Mouse (Mus musculus) spleen, postnatal 10 days (tissue): ENCODE measurements around the gene Ikzf3.

Experiments used
- DNase-seq, 2 experiments: peaks; one replicate each; pipeline ENCODE4 v3.0.0; 2021 to 2022; ENCODE audit warnings: low spot score in 2 of 2

Gene Ikzf3

GRCm38 (mm10) chr11:98447475-98447834 lies 98.4 kb downstream of the Ikzf3 start:
- no peak for DNase-seq

GRCm38 (mm10) chr11:98446562-98447474 lies 99.0 kb downstream of the Ikzf3 start:
- no peak for DNase-seq

- no peak for DNase-seq
Measured at GRCm38 (mm10) chr11:98446213-98446561, 99.6 kb downstream of the Ikzf3 start, which contains the start of gene Grb7. Grb7 (plus strand) TSS chr11:98446394.

- no peak for DNase-seq
Measured at GRCm38 (mm10) chr11:98445679-98446078, 100.2 kb downstream of the Ikzf3 start.

GRCm38 (mm10) chr11:98445238-98445637 lies 100.6 kb downstream of the Ikzf3 start:
- DNase-seq: no peak

GRCm38 (mm10) chr11:98443688-98444087 lies 102.1 kb downstream of the Ikzf3 start:
- DNase-seq: no peak

- DNase-seq: peak; percentile 97 to 98
Measured at GRCm38 (mm10) chr11:98438331-98439158, 107.3 kb downstream of the Ikzf3 start, which contains the start of gene Mien1. Mien1 (minus strand) TSS chr11:98438991.

- DNase-seq: no peak
Measured at GRCm38 (mm10) chr11:98437441-98437840, 108.4 kb downstream of the Ikzf3 start.

GRCm38 (mm10) chr11:98435723-98436122 lies 110.1 kb downstream of the Ikzf3 start:
- no peak for DNase-seq

GRCm38 (mm10) chr11:98431743-98432502 lies 113.9 kb downstream of the Ikzf3 start:
- no peak for DNase-seq

GRCm38 (mm10) chr11:98428436-98428835 lies 117.4 kb downstream of the Ikzf3 start:
- no peak for DNase-seq

- DNase-seq: no peak
Measured at GRCm38 (mm10) chr11:98426592-98426991, 119.2 kb downstream of the Ikzf3 start.

GRCm38 (mm10) chr11:98418939-98419547 lies 126.8 kb downstream of the Ikzf3 start:
- DNase-seq: peak in 1 of 2 experiments; percentile 12

- no peak for DNase-seq
Measured at GRCm38 (mm10) chr11:98418273-98418672, 127.6 kb downstream of the Ikzf3 start.

- DNase-seq: no peak
Measured at GRCm38 (mm10) chr11:98417074-98417473, 128.8 kb downstream of the Ikzf3 start.
